In the genomic region with DNA sequence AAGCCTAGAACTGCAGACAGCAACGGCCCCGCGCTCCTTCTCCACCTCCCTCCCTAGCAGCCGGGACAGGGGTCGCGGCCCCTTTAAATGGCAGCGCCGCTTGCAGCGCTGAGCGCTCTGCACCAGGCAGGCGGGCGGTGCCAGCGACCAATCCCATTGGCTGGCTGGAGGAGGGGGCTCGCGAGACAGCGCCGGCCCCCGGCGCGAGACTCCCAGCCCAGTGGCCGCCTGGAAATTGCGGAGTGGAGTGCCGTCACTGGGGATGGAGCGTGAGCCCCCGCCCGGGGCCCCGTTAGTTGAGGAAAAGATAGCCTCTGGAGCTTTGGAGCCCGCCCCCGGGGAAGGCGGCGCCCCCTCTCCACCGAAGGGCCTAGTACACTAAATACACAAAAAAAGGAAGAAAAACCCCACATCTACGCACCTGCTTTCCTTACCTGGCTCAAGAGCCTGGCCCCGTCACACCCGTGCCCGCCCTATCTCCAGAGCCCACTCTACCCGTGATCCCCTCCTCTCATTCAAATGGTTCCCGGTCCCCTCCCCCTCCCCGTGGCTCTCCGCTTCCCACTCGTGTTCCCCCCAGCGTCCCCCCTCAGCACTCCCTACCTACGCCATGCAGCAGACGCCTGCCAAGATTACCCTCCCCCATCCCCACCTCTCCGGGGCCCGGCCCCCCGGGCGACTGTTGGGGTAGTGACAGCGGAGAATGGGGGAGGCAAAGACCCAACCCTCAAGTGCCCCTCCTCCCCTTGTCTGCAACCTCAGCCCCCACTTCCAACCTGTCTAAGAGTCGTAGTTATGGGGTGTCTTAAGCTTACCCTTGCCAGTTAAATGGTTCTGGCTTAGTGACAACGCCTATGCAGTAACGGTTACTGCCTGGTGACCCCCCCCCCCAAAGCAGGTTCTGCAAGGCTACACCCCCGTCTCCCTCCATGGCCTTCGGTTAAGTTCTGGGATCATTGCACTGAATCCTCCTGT, we compare ENCODE assay signal across 1 mouse cellular context.
TF ChIP-seq lines count a peak whose summit lies in the region.

No protein-coding gene starts in this region.

TF ChIP-seq in CH12.LX, 34 proteins besides CTCF, POLR2A, EP300 and RAD21:
- TF ChIP-seq ELF1 (IDR thresholded peaks at IDR 0.05; ENCODE audit: low read depth, low read length): no peak
- no peak for TF ChIP-seq MXI1 (IDR thresholded peaks at IDR 0.05; ENCODE audit: low read depth, low read length)
- TF ChIP-seq GABPA (IDR thresholded peaks at IDR 0.05; ENCODE audit: insufficient replicate concordance, low read depth, low read length): no peak
- TF ChIP-seq MAFK (IDR thresholded peaks at IDR 0.05; ENCODE audit: insufficient replicate concordance, low read length): no peak
- TF ChIP-seq TBP (conservative IDR thresholded peaks at IDR 0.05; ENCODE audit: low read depth, low read length): no peak
- TF ChIP-seq JUND (conservative IDR thresholded peaks at IDR 0.05; ENCODE audit: low read depth, low read length): no peak
- TF ChIP-seq E2F4 (IDR thresholded peaks at IDR 0.05; ENCODE audit: insufficient replicate concordance, low read depth, low read length): no peak
- TF ChIP-seq TCF12 (IDR thresholded peaks at IDR 0.05; ENCODE audit: low read depth, low read length): 0 out of 2 replicates have a peak, but pooled peaks have one; percentile 37
- TF ChIP-seq SIN3A (IDR thresholded peaks at IDR 0.05; ENCODE audit: low read length): peak; percentile 86
- TF ChIP-seq SMC3 (IDR thresholded peaks at IDR 0.05; ENCODE audit: low read depth, low read length): no peak
- peak; percentile 98 for TF ChIP-seq CHD2 (IDR thresholded peaks at IDR 0.05; ENCODE audit: low read length)
- TF ChIP-seq CHD1 (IDR thresholded peaks at IDR 0.05; ENCODE audit: low read depth, low read length): no peak
- no peak for TF ChIP-seq ZC3H11A (IDR thresholded peaks at IDR 0.05; ENCODE audit: low read depth, low read length)
- TF ChIP-seq MYC (IDR thresholded peaks at IDR 0.05; ENCODE audit: low read depth, low read length): no peak
- no peak for TF ChIP-seq USF1 (IDR thresholded peaks at IDR 0.05; ENCODE audit: low read depth, low read length)
- no peak for TF ChIP-seq POLR2AphosphoS2 (IDR thresholded peaks at IDR 0.05; ENCODE audit: low read depth, low read length)
- no peak for TF ChIP-seq RCOR1 (conservative IDR thresholded peaks at IDR 0.05; ENCODE audit: low read depth, low read length)
- peak; percentile 54; the same call in 1 of the 2 replicates for TF ChIP-seq IRF4 (IDR thresholded peaks at IDR 0.05; ENCODE audit: low read depth, low read length)
- no peak for TF ChIP-seq UBTF (IDR thresholded peaks at IDR 0.05; ENCODE audit: low read depth, low read length)
- no peak for TF ChIP-seq JUN (IDR thresholded peaks at IDR 0.05; ENCODE audit: insufficient read depth, low read depth, low read length)
- TF ChIP-seq KAT2A (IDR thresholded peaks at IDR 0.05; ENCODE audit: insufficient replicate concordance, low read length): no peak
- TF ChIP-seq MEF2A (IDR thresholded peaks at IDR 0.05; ENCODE audit: borderline replicate concordance, low read depth, low read length): no peak
- no peak for TF ChIP-seq PAX5 (IDR thresholded peaks at IDR 0.05; ENCODE audit: low read length)
- peak; percentile 79 for TF ChIP-seq MAZ (IDR thresholded peaks at IDR 0.05; ENCODE audit: low read depth, low read length)
- no peak for TF ChIP-seq BHLHE40 (IDR thresholded peaks at IDR 0.05; ENCODE audit: low read depth, low read length)
- TF ChIP-seq HCFC1 (IDR thresholded peaks at IDR 0.05; ENCODE audit: low read depth, low read length): peak; percentile 73
- no peak for TF ChIP-seq ZKSCAN1 (IDR thresholded peaks at IDR 0.05; ENCODE audit: borderline replicate concordance, low read depth, low read length)
- TF ChIP-seq MAX (IDR thresholded peaks at IDR 0.05; ENCODE audit: low read length): no peak
- TF ChIP-seq ZNF384 (IDR thresholded peaks at IDR 0.05; ENCODE audit: low read depth, low read length): no peak
- TF ChIP-seq NELFE (IDR thresholded peaks at IDR 0.05; ENCODE audit: low read depth, low read length): peak; percentile 50; the same call in 1 of the 2 replicates
- TF ChIP-seq ZMIZ1 (IDR thresholded peaks at IDR 0.05; ENCODE audit: low read depth, low read length): no peak; the same call in 1 of the 2 replicates
- TF ChIP-seq NRF1 (IDR thresholded peaks at IDR 0.05; ENCODE audit: low read depth, low read length): no peak
- no peak for TF ChIP-seq USF2 (conservative IDR thresholded peaks at IDR 0.05; ENCODE audit: low read depth, low read length)
- TF ChIP-seq ETS1 (conservative IDR thresholded peaks at IDR 0.05; ENCODE audit: low read depth, low read length): no peak
